Mouse (Mus musculus) embryonic facial prominence, embryonic 10.5 days (tissue): Measurements from ENCODE around the gene Kcnj6. TPM values are rescaled to one million over a fixed set of nuclear protein-coding genes. Genes with fewer than 3 reads are reported as not detected.

Experiments used
- DNase-seq: peaks from one replicate; pipeline ENCODE4 v3.0.0-alpha.2; 2017; ENCODE audit warnings: low spot score
- H3K27ac ChIP-seq: fragments of 300-500 bp; sonication (generic); replicated peaks from 2 replicates; pipeline ENCODE4 v1.5.1; 2016; ENCODE audit warnings: mild to moderate bottlenecking
- H3K27me3 ChIP-seq: fragments of 300-500 bp; sonication (generic); replicated peaks from 2 replicates; pipeline ENCODE4 v1.6.1; 2016; ENCODE audit warnings: low read depth, mild to moderate bottlenecking; ENCODE audit not compliant: poor library complexity, severe bottlenecking
- H3K36me3 ChIP-seq: fragments of 300-500 bp; sonication (generic); replicated peaks from 2 replicates; pipeline ENCODE4 v1.6.1; 2016; ENCODE audit warnings: mild to moderate bottlenecking, moderate library complexity
- H3K4me1 ChIP-seq: fragments of 300-500 bp; sonication (generic); 2 replicates; pipeline ENCODE4 v1.6.1; 2016
- H3K4me3 ChIP-seq: fragments of 300-500 bp; sonication (generic); 2 replicates; pipeline ENCODE4 v1.5.1; 2016; ENCODE audit warnings: mild to moderate bottlenecking, moderate library complexity
- H3K9me3 ChIP-seq: fragments of 300-500 bp; sonication (generic); 2 replicates; pipeline ENCODE4 v1.6.1; 2016; ENCODE audit warnings: mild to moderate bottlenecking
- WGBS: fragments of 180-500 bp; shearing (Covaris S2); methylation state at CpG from one replicate; pipeline ENCODE4 v1.1.7; 2016; 5-methylcytosine and 5-hydroxymethylcytosine counted together
- polyA plus RNA-seq: library from polyadenylated mRNA; unstranded; fragments of >200 nt; fragmentation: Nextera tagmentation; extraction: Ambion mirVana; gene quantifications from 2 replicates; pipeline ENCODE4 v1.2.1, GENCODE M21; 2016

Kcnj6 gene
- polyA plus RNA-seq, 1 experiment from 2014 or later, result 0.22 TPM

- Histone ChIP-seq H3K36me3 (no peaks in the 10 kb centered on the region), H3K9me3 (no peaks in the 10 kb centered on the region), H3K27me3 (no peaks in the 10 kb centered on the region), H3K4me3 (no peak overlapping the region), H3K4me1 (no peaks in the 10 kb centered on the region), H3K27ac (no peak overlapping the region)
- DNase-seq, result no peak
- 67% methylated on average over 5 of the region's 5 CpGs for WGBS
Measured at GRCm38 (mm10) chr16:94919177-94919576, 78.3 kb downstream of the Kcnj6 start.

- Histone ChIP-seq H3K9me3 (no peaks in the 10 kb centered on the region), H3K27me3 (no peaks in the 10 kb centered on the region), H3K27ac (no peak overlapping the region), H3K4me3 (no peak overlapping the region), H3K36me3 (no peaks in the 10 kb centered on the region), H3K4me1 (0 out of 2 replicates have a peak, but pooled peaks cover 3% of the 10 kb centered on the region)
- 90% methylated on average over 4 of the region's 4 CpGs for WGBS
- DNase-seq, result no peak
Measured at GRCm38 (mm10) chr16:94906026-94906425, 91.5 kb downstream of the Kcnj6 start.

- no peak overlapping the region for H3K4me3 ChIP-seq
- WGBS, result 86% methylated on average over 6 of the region's 6 CpGs
Measured at GRCm38 (mm10) chr16:94898832-94899231, 98.7 kb downstream of the Kcnj6 start.

DNA sequence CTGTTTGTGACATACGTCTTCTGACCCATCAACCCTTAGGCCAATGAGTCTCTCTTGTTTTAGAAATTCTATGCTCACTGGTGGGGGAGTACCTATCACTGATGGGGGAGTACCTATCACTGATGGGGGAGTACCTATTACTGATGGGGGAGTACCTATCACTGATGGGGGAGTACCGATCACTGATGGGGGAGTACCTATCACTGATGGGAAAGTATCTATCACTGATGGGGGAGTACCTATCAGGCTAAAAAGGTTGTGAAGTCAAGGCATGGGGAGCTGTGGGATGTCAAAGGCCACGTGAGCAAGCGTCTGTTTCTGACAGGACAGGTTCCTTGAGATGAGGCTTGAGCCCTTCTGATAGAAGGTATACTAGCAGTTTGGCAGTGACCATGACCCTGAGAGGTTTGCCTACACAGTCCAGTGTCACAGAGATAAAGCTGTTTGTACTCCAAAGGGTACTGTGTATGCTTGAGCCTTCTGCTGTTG lies 105.3 kb downstream of the Kcnj6 start:
- 88% methylated on average over 4 of the region's 4 CpGs for WGBS
- no peaks in the 10 kb centered on the region for H3K36me3 ChIP-seq

More at GRCm38 (mm10) chr16:94898832-94899231, 98.7 kb downstream of the Kcnj6 start:
- no peaks in the 10 kb centered on the region for H3K4me1 ChIP-seq
- H3K9me3 ChIP-seq, result no peaks in the 10 kb centered on the region
- H3K36me3 ChIP-seq, result no peaks in the 10 kb centered on the region
- H3K27me3 ChIP-seq, result no peaks in the 10 kb centered on the region
- H3K27ac ChIP-seq, result no peak overlapping the region
- DNase-seq, result no peak

GRCm38 (mm10) chr16:94890581-94890980 lies 106.9 kb downstream of the Kcnj6 start:
- no peaks in the 10 kb centered on the region for H3K9me3 ChIP-seq
- DNase-seq, result no peak
- H3K4me1 ChIP-seq, result no peaks in the 10 kb centered on the region
- H3K4me3 ChIP-seq, result no peak overlapping the region
- no peaks in the 10 kb centered on the region for H3K27me3 ChIP-seq
- WGBS, result 89% methylated on average over 6 of the region's 6 CpGs
- no peak overlapping the region for H3K27ac ChIP-seq
- no peaks in the 10 kb centered on the region for H3K36me3 ChIP-seq

More for the DNA sequence above, 105.3 kb downstream of the Kcnj6 start:
- H3K4me1 ChIP-seq, result no peaks in the 10 kb centered on the region
- no peaks in the 10 kb centered on the region for H3K9me3 ChIP-seq
- no peak overlapping the region for H3K27ac ChIP-seq
- DNase-seq, result no peak
- no peaks in the 10 kb centered on the region for H3K27me3 ChIP-seq
- no peak overlapping the region for H3K4me3 ChIP-seq

DNA sequence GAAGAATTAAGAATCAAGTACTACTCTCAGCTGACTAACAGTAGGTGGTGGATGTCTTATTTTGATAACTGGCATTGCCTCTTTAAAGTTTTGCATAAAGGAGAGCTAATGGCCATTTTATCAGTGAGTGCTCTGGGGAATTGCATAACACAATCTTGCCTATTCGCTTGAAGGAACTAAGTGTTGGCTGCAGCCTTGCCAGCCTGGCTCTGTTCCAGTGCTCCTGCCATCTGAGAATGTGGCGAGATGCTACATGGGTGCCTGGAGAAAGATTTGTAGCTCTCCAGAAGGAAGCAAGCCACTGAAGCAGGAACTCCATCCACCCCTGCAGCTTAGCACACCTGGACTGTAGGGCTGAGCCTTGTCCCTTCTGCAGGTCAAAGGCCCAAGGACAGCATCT lies 107.4 kb downstream of the Kcnj6 start:
- H3K27ac ChIP-seq, result no peak overlapping the region
- H3K4me3 ChIP-seq, result no peak overlapping the region
- 86% methylated on average over 2 of the region's 2 CpGs for WGBS
- peaks cover 3% of the 10 kb centered on the region for H3K4me1 ChIP-seq
- no peaks in the 10 kb centered on the region for H3K27me3 ChIP-seq
- no peaks in the 10 kb centered on the region for H3K9me3 ChIP-seq
- H3K36me3 ChIP-seq, result no peaks in the 10 kb centered on the region
- DNase-seq, result no peak

DNA sequence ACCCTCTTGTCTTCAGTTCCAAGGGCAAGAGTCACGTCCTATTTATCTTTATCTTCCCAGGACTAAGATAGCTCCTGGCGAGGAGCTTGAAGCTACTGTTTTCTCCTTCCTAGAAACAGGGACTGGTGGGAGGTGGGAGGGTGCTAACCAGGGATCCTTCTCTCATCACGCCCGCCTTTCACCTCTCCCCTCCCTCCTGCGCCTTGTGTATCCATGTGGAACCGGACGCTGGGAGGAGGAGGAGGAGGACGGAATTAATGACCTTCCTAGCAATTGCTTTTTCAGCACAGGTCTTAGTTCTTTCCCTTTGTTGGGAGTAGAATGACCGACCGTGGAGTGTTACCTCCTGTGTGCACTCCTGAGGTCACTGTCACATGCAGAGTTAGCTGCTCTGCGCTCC lies 108.9 kb downstream of the Kcnj6 start:
- H3K27me3 ChIP-seq, result no peaks in the 10 kb centered on the region
- H3K4me3 ChIP-seq, result no peak overlapping the region
- H3K4me1 ChIP-seq, result peaks cover 12% of the 10 kb centered on the region
- H3K9me3 ChIP-seq, result no peaks in the 10 kb centered on the region
- no peak for DNase-seq
- WGBS, result 74% methylated on average over 11 of the region's 11 CpGs
- no peak overlapping the region for H3K27ac ChIP-seq
- no peaks in the 10 kb centered on the region for H3K36me3 ChIP-seq

- no peak overlapping the region for H3K27ac ChIP-seq
- H3K9me3 ChIP-seq, result no peaks in the 10 kb centered on the region
- 84% methylated on average over 7 of the region's 7 CpGs for WGBS
- H3K4me1 ChIP-seq, result peaks cover 12% of the 10 kb centered on the region
- no peak for DNase-seq
- H3K36me3 ChIP-seq, result no peaks in the 10 kb centered on the region
- no peak overlapping the region for H3K4me3 ChIP-seq
- no peaks in the 10 kb centered on the region for H3K27me3 ChIP-seq
Measured at GRCm38 (mm10) chr16:94886398-94886797, 111.1 kb downstream of the Kcnj6 start.

DNA sequence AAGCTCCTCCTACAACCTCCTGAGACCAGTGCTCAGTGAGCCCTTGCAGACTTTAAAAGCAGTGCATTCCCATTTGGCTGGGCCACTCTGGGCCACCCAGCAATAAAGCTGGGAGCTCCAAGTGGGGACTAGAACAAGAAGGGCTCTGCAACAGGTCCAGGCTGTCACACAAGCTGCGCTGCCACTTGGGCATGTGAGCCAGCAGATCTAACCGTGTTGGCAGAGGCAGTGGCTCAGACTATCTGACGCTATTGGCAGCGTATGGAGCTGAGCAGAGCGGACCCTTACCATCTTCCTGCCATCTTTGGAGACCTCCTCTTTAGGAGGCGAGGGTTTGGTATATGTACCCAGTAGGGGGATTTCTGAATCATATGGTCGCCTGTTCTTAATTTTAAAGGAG lies 112.4 kb downstream of the Kcnj6 start:
- Histone ChIP-seq H3K9me3 (no peaks in the 10 kb centered on the region), H3K4me3 (no peak overlapping the region), H3K36me3 (no peaks in the 10 kb centered on the region), H3K27ac (no peak overlapping the region), H3K4me1 (peaks cover 12% of the 10 kb centered on the region), H3K27me3 (no peaks in the 10 kb centered on the region)
- WGBS, result 71% methylated on average over 7 of the region's 7 CpGs
- no peak for DNase-seq

GRCm38 (mm10) chr16:94883909-94884308 lies 113.6 kb downstream of the Kcnj6 start:
- H3K4me1 ChIP-seq, result peaks cover 12% of the 10 kb centered on the region
- no peaks in the 10 kb centered on the region for H3K9me3 ChIP-seq
- 78% methylated on average over 3 of the region's 3 CpGs for WGBS
- no peak overlapping the region for H3K4me3 ChIP-seq
- no peaks in the 10 kb centered on the region for H3K36me3 ChIP-seq
- DNase-seq, result no peak
- no peak overlapping the region for H3K27ac ChIP-seq
- no peaks in the 10 kb centered on the region for H3K27me3 ChIP-seq

DNA sequence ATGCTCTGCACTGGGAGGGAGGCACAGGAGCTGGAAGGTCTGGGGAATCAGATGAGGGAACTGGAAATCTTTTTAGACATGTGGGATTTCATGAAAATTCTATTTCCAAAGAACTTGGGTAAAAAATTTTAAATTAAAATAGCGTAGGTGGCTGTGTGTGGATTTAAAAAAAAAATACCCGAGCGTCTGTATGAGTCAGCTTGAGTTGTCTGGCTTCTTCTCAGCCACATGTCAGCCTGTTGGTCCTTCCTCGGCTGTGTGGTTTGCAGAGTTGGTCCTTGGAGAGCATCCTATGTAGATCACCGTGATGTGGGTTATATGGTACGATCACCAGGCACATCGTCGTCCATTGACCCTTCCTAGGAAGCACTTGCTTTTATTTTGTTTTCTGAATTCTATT lies 114.3 kb downstream of the Kcnj6 start:
- H3K4me1 ChIP-seq, result peaks cover 12% of the 10 kb centered on the region
- H3K27me3 ChIP-seq, result no peaks in the 10 kb centered on the region
- DNase-seq, result no peak
- H3K9me3 ChIP-seq, result no peaks in the 10 kb centered on the region
- no peak overlapping the region for H3K4me3 ChIP-seq
- no peak overlapping the region for H3K27ac ChIP-seq
- no peaks in the 10 kb centered on the region for H3K36me3 ChIP-seq
- WGBS, result 87% methylated on average over 8 of the region's 8 CpGs

DNA sequence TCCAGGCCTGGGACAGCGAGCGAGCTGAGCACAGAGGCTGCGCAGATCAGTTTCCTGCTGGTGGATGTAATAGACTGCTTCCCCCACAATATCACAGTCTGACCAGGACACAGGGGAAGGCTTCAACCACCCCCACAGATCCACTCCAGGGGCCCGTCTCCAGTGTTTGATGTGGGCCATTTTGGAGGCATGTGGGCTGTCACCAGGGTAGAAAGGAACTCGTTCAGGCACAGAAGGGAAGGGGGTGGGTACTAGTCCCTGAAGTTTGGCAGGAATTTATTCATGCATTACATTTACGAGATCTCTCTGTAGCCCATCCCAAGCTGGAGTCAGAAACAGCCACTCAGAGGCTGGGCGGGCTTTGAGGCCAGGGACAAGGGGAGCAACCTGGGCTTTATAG lies 115.4 kb downstream of the Kcnj6 start:
- WGBS, result 68% methylated on average over 7 of the region's 7 CpGs
- Histone ChIP-seq H3K27ac (no peak overlapping the region), H3K9me3 (no peaks in the 10 kb centered on the region), H3K4me3 (no peak overlapping the region), H3K4me1 (peaks cover 12% of the 10 kb centered on the region), H3K27me3 (no peaks in the 10 kb centered on the region), H3K36me3 (no peaks in the 10 kb centered on the region)
- no peak for DNase-seq

DNA sequence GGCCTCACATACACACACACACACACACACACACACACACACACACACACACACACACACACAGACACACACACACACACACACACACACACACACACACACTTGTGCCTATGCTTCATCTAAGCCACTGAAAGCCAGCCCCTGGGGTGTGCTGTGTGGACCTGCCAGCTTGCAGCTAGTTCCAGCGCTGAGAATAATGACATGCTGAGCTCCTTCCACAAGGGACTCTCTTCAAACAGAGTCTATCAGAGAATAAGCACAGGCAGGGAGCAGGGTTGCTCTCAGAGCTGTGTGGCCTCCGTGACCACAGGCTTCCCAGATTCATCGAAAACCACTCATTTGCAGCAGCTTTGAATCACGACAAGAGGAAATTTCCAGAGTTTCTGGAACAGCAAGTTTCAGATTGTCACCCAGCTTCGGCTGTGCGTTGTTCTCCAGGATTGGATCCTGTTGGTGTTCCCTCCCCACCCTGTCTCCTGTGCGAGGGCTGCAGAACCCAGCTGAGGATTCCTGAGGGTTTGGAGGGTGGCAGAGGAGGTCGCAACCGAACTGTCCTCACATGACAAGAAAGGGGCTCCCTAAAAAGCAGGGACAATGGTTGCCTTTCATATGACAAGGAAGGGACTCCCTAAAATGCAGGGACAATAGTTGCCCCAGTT lies 124.8 kb downstream of the Kcnj6 start:
- 39% methylated on average over 9 of the region's 9 CpGs for WGBS
- no peaks in the 10 kb centered on the region for H3K36me3 ChIP-seq
- DNase-seq, result no peak
- H3K4me3 ChIP-seq, result no peak overlapping the region
- no peaks in the 10 kb centered on the region for H3K9me3 ChIP-seq
- H3K27ac ChIP-seq, result no peak overlapping the region
- peaks cover 12% of the 10 kb centered on the region; the same call in 1 of the 2 replicates for H3K4me1 ChIP-seq
- no peaks in the 10 kb centered on the region for H3K27me3 ChIP-seq
